Comparison of ENCODE assay signal across 18 mouse cellular contexts in the genomic region with DNA sequence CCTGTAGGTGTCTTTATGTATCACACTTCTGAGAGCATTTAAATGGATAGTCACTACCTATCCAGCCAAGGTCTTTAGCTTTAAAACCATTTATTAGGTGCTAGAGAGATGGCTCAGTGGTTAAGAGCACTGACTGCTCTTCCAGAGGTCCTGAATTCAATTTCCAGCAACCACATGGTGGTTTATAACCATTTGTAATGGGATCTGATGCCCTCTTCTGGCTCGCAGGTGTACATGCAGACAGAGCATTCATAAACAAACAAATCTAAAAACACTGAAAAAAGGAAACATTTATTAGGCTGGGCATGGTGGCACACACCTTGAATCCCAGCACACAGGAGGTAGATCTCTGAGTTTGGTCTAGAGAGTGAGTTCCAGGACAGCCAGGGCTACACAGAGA. TPM values are rescaled to one million over a fixed set of nuclear protein-coding genes. Genes with fewer than 3 reads are reported as not detected.
DNase-seq lines count a peak whose midpoint lies in the region; ATAC-seq and TF ChIP-seq lines count a peak whose summit lies in the region.
"Had no signal": no experiment of that assay in that cellular context is flagged by ENCODE, and none has a peak within 500 bp of the region (broad histone marks: within the 10 kb centered on the region; RNA-seq: fewer than 3 reads in every experiment).

No protein-coding gene starts in this region.

- H3K4me1 ChIP-seq in heart, postnatal 0 days (ENCODE audit: control insufficient read depth, insufficient read depth): no peaks in the 10 kb centered on the region
- no peaks in the 10 kb centered on the region for H3K4me1 ChIP-seq in liver, embryonic 14.5 days (replicated peaks; ENCODE audit: control insufficient read depth in 2 of 2, insufficient read depth in 2 of 2, low read length in 1 of 2)
- no peaks in the 10 kb centered on the region for H3K4me1 ChIP-seq in liver, embryonic 12.5 days
- H3K4me1 ChIP-seq in forebrain, embryonic 13.5 days: no peaks in the 10 kb centered on the region
- H3K4me1 ChIP-seq: embryonic facial prominence, embryonic 10.5 days; hindbrain, embryonic 10.5 days; limb, embryonic 12.5 days; midbrain, embryonic 12.5 days had no signal

- no peaks in the 10 kb centered on the region for H3K27me3 ChIP-seq in heart, postnatal 0 days (ENCODE audit: control insufficient read depth, insufficient read depth, low read length)
- no peaks in the 10 kb centered on the region for H3K27me3 ChIP-seq in liver, embryonic 14.5 days (ENCODE audit: control insufficient read depth, insufficient read depth, low read length)
- no peaks in the 10 kb centered on the region for H3K27me3 ChIP-seq in liver, embryonic 12.5 days (replicated peaks)
- no peaks in the 10 kb centered on the region for H3K27me3 ChIP-seq in forebrain, embryonic 13.5 days
- H3K27me3 ChIP-seq: limb, embryonic 12.5 days; liver, embryonic 13.5 days; midbrain, embryonic 12.5 days had no signal

- TF ChIP-seq CTCF in heart, postnatal 0 days (IDR thresholded peaks at IDR 0.05; ENCODE audit: low read depth): peak; percentile 34; the same call in 1 of the 2 replicates
- TF ChIP-seq CTCF in liver, embryonic 14.5 days (IDR thresholded peaks at IDR 0.05; ENCODE audit: low read depth): peak; percentile 56

- H3K9ac ChIP-seq in heart, postnatal 0 days (replicated peaks; ENCODE audit: low read depth, low read length): no peak overlapping the region
- no peak overlapping the region for H3K9ac ChIP-seq in liver, embryonic 14.5 days (replicated peaks)
- H3K9ac ChIP-seq in liver, embryonic 12.5 days: no peak overlapping the region
- no peak overlapping the region for H3K9ac ChIP-seq in forebrain, embryonic 13.5 days
- H3K9ac ChIP-seq: limb, embryonic 12.5 days; liver, embryonic 13.5 days; midbrain, embryonic 12.5 days had no signal

- no peak overlapping the region for H3K4me3 ChIP-seq in heart, postnatal 0 days (ENCODE audit: low read depth, low read length)
- H3K4me3 ChIP-seq in liver, embryonic 14.5 days (ENCODE audit: insufficient read depth in 1 of 2, low read depth in 2 of 2, low read length in 2 of 2): no peak overlapping the region
- H3K4me3 ChIP-seq in liver, embryonic 12.5 days: no peak overlapping the region
- H3K4me3 ChIP-seq in forebrain, embryonic 13.5 days: no peak overlapping the region
- H3K4me3 ChIP-seq: embryonic facial prominence, embryonic 10.5 days; hindbrain, embryonic 10.5 days; limb, embryonic 12.5 days; liver, embryonic 13.5 days; midbrain, embryonic 12.5 days had no signal

- ATAC-seq in heart, postnatal 0 days (ENCODE audit: insufficient read depth, low read depth): no peak
- ATAC-seq in liver, embryonic 14.5 days (ENCODE audit: insufficient read depth): no peak
- no peak for ATAC-seq in liver, embryonic 12.5 days
- ATAC-seq in forebrain, embryonic 13.5 days: no peak

- no peak for TF ChIP-seq EP300 in heart, postnatal 0 days (IDR thresholded peaks at IDR 0.05; ENCODE audit: low read depth)
- TF ChIP-seq EP300 in liver, embryonic 14.5 days (IDR thresholded peaks at IDR 0.05; ENCODE audit: low read depth): no peak

- H3K9me3 ChIP-seq in heart, postnatal 0 days (replicated peaks; ENCODE audit: control insufficient read depth, low read length): no peaks in the 10 kb centered on the region
- H3K9me3 ChIP-seq in liver, embryonic 14.5 days (ENCODE audit: control insufficient read depth, low read length): no peaks in the 10 kb centered on the region
- no peaks in the 10 kb centered on the region for H3K9me3 ChIP-seq in liver, embryonic 12.5 days (replicated peaks)
- H3K9me3 ChIP-seq in forebrain, embryonic 13.5 days (replicated peaks): no peaks in the 10 kb centered on the region
- H3K9me3 ChIP-seq: embryonic facial prominence, embryonic 10.5 days; hindbrain, embryonic 10.5 days; limb, embryonic 12.5 days; liver, embryonic 13.5 days; midbrain, embryonic 12.5 days had no signal

- peaks cover 60% of the 10 kb centered on the region for H3K36me3 ChIP-seq in heart, postnatal 0 days (replicated peaks; ENCODE audit: control insufficient read depth, insufficient read depth, low read length)
- H3K36me3 ChIP-seq in liver, embryonic 14.5 days (replicated peaks; ENCODE audit: control insufficient read depth, insufficient read depth, low read depth): no peaks in the 10 kb centered on the region; the same call in 1 of the 2 replicates
- H3K36me3 ChIP-seq in liver, embryonic 12.5 days: peaks cover 56% of the 10 kb centered on the region
- H3K36me3 ChIP-seq in forebrain, embryonic 13.5 days (ENCODE audit: poor library complexity, severe bottlenecking): peaks cover 63% of the 10 kb centered on the region

- no peak for DNase-seq in heart, postnatal 0 days (ENCODE audit: low spot score)
- DNase-seq in heart, adult 9 months (ENCODE audit: low spot score in 2 of 2): no peak
- no peak for DNase-seq in liver, embryonic 14.5 days (ENCODE audit: low read depth in 3 of 3, low spot score in 3 of 3)
- DNase-seq in A20 (ENCODE audit: low read depth, low spot score) (peak; percentile 35), R1 (ENCODE audit: low read depth, low spot score) (peak; percentile 28)
- DNase-seq: adrenal gland, postnatal 25 days; cerebellum, adult 9-11 months; heart, postnatal 10 days; kidney, adult 18-20 months; liver, embryonic 13.5 days; lung, postnatal 10 days had no signal

- 77% methylated on average over 1 of the region's 1 CpGs for WGBS in heart, postnatal 0 days
- WGBS in liver, embryonic 14.5 days (ENCODE audit: insufficient replicate concordance): 61% methylated on average over 1 of the region's 1 CpGs
- 64% methylated on average over 1 of the region's 1 CpGs for WGBS in liver, embryonic 12.5 days (ENCODE audit: insufficient replicate concordance)
- 70% methylated on average over 1 of the region's 1 CpGs for WGBS in forebrain, embryonic 13.5 days

- H3K4me2 ChIP-seq in heart, postnatal 0 days (ENCODE audit: low read depth, low read length): no peak overlapping the region
- no peak overlapping the region for H3K4me2 ChIP-seq in liver, embryonic 14.5 days (ENCODE audit: low read depth)
- no peak overlapping the region for H3K4me2 ChIP-seq in liver, embryonic 12.5 days
- H3K4me2 ChIP-seq in forebrain, embryonic 13.5 days: no peak overlapping the region
- H3K4me2 ChIP-seq: heart, embryonic 11.5 days; limb, embryonic 12.5 days; liver, embryonic 13.5 days; midbrain, embryonic 12.5 days had no signal

- H3K27ac ChIP-seq in heart, postnatal 0 days (ENCODE audit: low read depth): no peak overlapping the region
- H3K27ac ChIP-seq in liver, embryonic 14.5 days: no peak overlapping the region
- H3K27ac ChIP-seq in liver, embryonic 12.5 days: no peak overlapping the region
- H3K27ac ChIP-seq in forebrain, embryonic 13.5 days: no peak overlapping the region
- H3K27ac ChIP-seq: embryonic facial prominence, embryonic 10.5 days; hindbrain, embryonic 10.5 days; limb, embryonic 12.5 days; liver, embryonic 13.5 days; midbrain, embryonic 12.5 days had no signal

RNA-seq across cellular contexts. Expression of a gene that starts 35.1 kb away (rescaled TPM):
- total RNA-seq in heart, postnatal 0 days (2014; rRNA removed; ENCODE audit: low replicate concordance): 86.9 and 112 TPM in 2 replicates
- 22.4 and 25.4 TPM in 2 replicates for polyA plus RNA-seq in heart, postnatal 0 days (2015; fragmentation: Nextera tagmentation; extraction: Ambion mirVana)
- polyA plus RNA-seq in liver, embryonic 14.5 days (2012; rRNA removed): 10.1 and 10.9 TPM in 2 replicates
- 15.3 and 16.6 TPM in 2 replicates for polyA plus RNA-seq in liver, embryonic 14.5 days (2014; fragmentation: Nextera tagmentation; extraction: Ambion mirVana)
- polyA plus RNA-seq in liver, embryonic 12.5 days (2016; fragmentation: Nextera tagmentation; extraction: Ambion mirVana): 16.2 and 19.9 TPM in 2 replicates
- 33.6 and 37.3 TPM in 2 replicates for polyA plus RNA-seq in forebrain, embryonic 13.5 days (2015; fragmentation: Nextera tagmentation; extraction: Ambion mirVana)

Comparison
In these comparisons a context has a peak if more than half of its experiments do, and no peak if none do; other contexts are left out.
1. DNase-seq: peak in A20 (single experiment) and R1 (single experiment); none in heart, postnatal 0 days (single experiment), heart, adult 9 months (0 of 2) and liver, embryonic 14.5 days (0 of 3).